Mouse (Mus musculus) hindbrain, embryonic 11.5 days (tissue): ENCODE measurements at regions not wholly inside any gene's neighbourhood (a gene's known extent, or its start where the extent isn't known, plus 50 kb on each side); places are given as distances from the start of the nearest gene placed in this dataset.

Source experiments
- ATAC-seq: fragments of 200-750 bp; cut with Nextera tagmentation; 2 replicates; pipeline ENCODE4 v1.8.0; 2017; ENCODE audit warnings: mild to moderate bottlenecking, moderate TSS enrichment, moderate library complexity; ENCODE audit not compliant: low FRiP score
- DNase-seq: peaks from one replicate; pipeline ENCODE4 v3.0.0-alpha.2; 2015; ENCODE audit warnings: low spot score
- H3K27ac ChIP-seq: fragments of 300-500 bp; sonication (generic); 2 replicates; pipeline ENCODE4 v1.5.1; 2014; ENCODE audit warnings: mild to moderate bottlenecking, low read depth, low read length
- H3K27me3 ChIP-seq: fragments of 300-500 bp; sonication (generic); 2 replicates; pipeline ENCODE4 v1.6.1; 2014; ENCODE audit warnings: mild to moderate bottlenecking, low read length, moderate library complexity, mixed read lengths; ENCODE audit not compliant: control insufficient read depth, insufficient read depth
- H3K36me3 ChIP-seq: fragments of 300-500 bp; sonication (generic); 2 replicates; pipeline ENCODE4 v1.6.1; 2014; ENCODE audit warnings: mild to moderate bottlenecking, low read length, moderate library complexity, mixed read lengths; ENCODE audit not compliant: control insufficient read depth, insufficient read depth
- H3K4me1 ChIP-seq: fragments of 300-500 bp; sonication (generic); replicated peaks from 2 replicates; pipeline ENCODE4 v1.6.1; 2014; ENCODE audit warnings: low read length, mixed read lengths; ENCODE audit not compliant: control insufficient read depth, insufficient read depth
- H3K4me2 ChIP-seq: fragments of 300-500 bp; sonication (generic); replicated peaks from 2 replicates; pipeline ENCODE4 v1.6.1; 2014; ENCODE audit warnings: mild to moderate bottlenecking, low read depth, low read length
- H3K4me3 ChIP-seq: fragments of 300-500 bp; sonication (generic); 2 replicates; pipeline ENCODE4 v1.5.1; 2014; ENCODE audit warnings: low read depth, low read length
- H3K9ac ChIP-seq: fragments of 300-500 bp; sonication (generic); 2 replicates; pipeline ENCODE4 v1.6.1; 2014; ENCODE audit warnings: low read depth, low read length
- H3K9me3 ChIP-seq: fragments of 300-500 bp; sonication (generic); 2 replicates; pipeline ENCODE4 v1.6.1; 2016; ENCODE audit warnings: low read length; ENCODE audit not compliant: control insufficient read depth
- WGBS: fragments of 180-500 bp; shearing (Covaris S2); extraction: QIAGEN DNeasy Blood & Tissue Kit; methylation state at CpG from one replicate; pipeline ENCODE4 v1.1.7; 2014; 5-methylcytosine and 5-hydroxymethylcytosine counted together

- Histone ChIP-seq H3K27me3 (no peaks in the 10 kb centered on the region), H3K4me2 (no peak overlapping the region), H3K9ac (no peak overlapping the region), H3K9me3 (no peaks in the 10 kb centered on the region), H3K4me1 (no peaks in the 10 kb centered on the region; the same call in 1 of the 2 replicates), H3K27ac (no peak overlapping the region), H3K4me3 (no peak overlapping the region), H3K36me3 (no peaks in the 10 kb centered on the region)
- ATAC-seq (no peak), DNase-seq (peak; percentile 27)
- WGBS = 24% methylated on average over 9 of the region's 9 CpGs
Observed at GRCm38 (mm10) chr12:109910966-109911495, 310.9 kb upstream of the Rtl1 start.

- Histone ChIP-seq H3K27me3 (no peaks in the 10 kb centered on the region), H3K9me3 (no peaks in the 10 kb centered on the region), H3K4me1 (no peaks in the 10 kb centered on the region; the same call in 1 of the 2 replicates), H3K9ac (no peak overlapping the region), H3K4me2 (no peak overlapping the region), H3K4me3 (no peak overlapping the region), H3K36me3 (no peaks in the 10 kb centered on the region), H3K27ac (no peak overlapping the region)
- no peak for ATAC-seq
- DNase-seq = peak; percentile 10
- WGBS = 64% methylated on average over 9 of the region's 9 CpGs
Observed at GRCm38 (mm10) chr12:109911506-109911905, 311.4 kb upstream of the Rtl1 start.

GRCm38 (mm10) chr12:109917761-109918160, 317.6 kb upstream of the Rtl1 start:
- H3K27ac ChIP-seq = no peak overlapping the region
- no peak for ATAC-seq
- no peak for DNase-seq
- H3K9ac ChIP-seq = no peak overlapping the region
- no peak overlapping the region for H3K4me3 ChIP-seq
- H3K9me3 ChIP-seq = no peaks in the 10 kb centered on the region
- 84% methylated on average over 6 of the region's 6 CpGs for WGBS
- H3K4me2 ChIP-seq = no peak overlapping the region
- no peaks in the 10 kb centered on the region for H3K27me3 ChIP-seq
- H3K4me1 ChIP-seq = no peaks in the 10 kb centered on the region
- no peaks in the 10 kb centered on the region for H3K36me3 ChIP-seq

- ATAC-seq (no peak), DNase-seq (no peak)
- Histone ChIP-seq H3K27ac (no peak overlapping the region), H3K4me1 (no peaks in the 10 kb centered on the region), H3K9ac (no peak overlapping the region), H3K4me2 (no peak overlapping the region), H3K4me3 (no peak overlapping the region), H3K27me3 (no peaks in the 10 kb centered on the region), H3K36me3 (no peaks in the 10 kb centered on the region), H3K9me3 (no peaks in the 10 kb centered on the region)
- 67% methylated on average over 8 of the region's 8 CpGs for WGBS
Observed at GRCm38 (mm10) chr12:109918901-109919300, 318.8 kb upstream of the Rtl1 start.

- Histone ChIP-seq H3K36me3 (no peaks in the 10 kb centered on the region), H3K4me2 (no peak overlapping the region), H3K27me3 (no peaks in the 10 kb centered on the region), H3K4me1 (no peaks in the 10 kb centered on the region), H3K9me3 (no peaks in the 10 kb centered on the region), H3K27ac (no peak overlapping the region), H3K9ac (no peak overlapping the region), H3K4me3 (no peak overlapping the region)
- 80% methylated on average over 10 of the region's 10 CpGs for WGBS
- ATAC-seq (no peak), DNase-seq (no peak)
Observed at GRCm38 (mm10) chr12:109922111-109922510, 322.0 kb upstream of the Rtl1 start.

- 89% methylated on average over 6 of the region's 6 CpGs for WGBS
- Histone ChIP-seq H3K4me2 (no peak overlapping the region), H3K9me3 (no peaks in the 10 kb centered on the region), H3K9ac (no peak overlapping the region), H3K4me3 (no peak overlapping the region), H3K27ac (no peak overlapping the region), H3K27me3 (no peaks in the 10 kb centered on the region), H3K36me3 (no peaks in the 10 kb centered on the region), H3K4me1 (no peaks in the 10 kb centered on the region)
- DNase-seq (no peak), ATAC-seq (no peak)
Observed at GRCm38 (mm10) chr12:109925866-109926265, 325.7 kb upstream of the Rtl1 start.

GRCm38 (mm10) chr12:109926643-109927042, 326.5 kb upstream of the Rtl1 start:
- Histone ChIP-seq H3K9ac (no peak overlapping the region), H3K27ac (no peak overlapping the region), H3K4me1 (no peaks in the 10 kb centered on the region), H3K9me3 (no peaks in the 10 kb centered on the region), H3K27me3 (no peaks in the 10 kb centered on the region), H3K4me2 (no peak overlapping the region), H3K4me3 (no peak overlapping the region), H3K36me3 (no peaks in the 10 kb centered on the region)
- DNase-seq (peak; percentile 25), ATAC-seq (no peak)
- WGBS = 59% methylated on average over 12 of the region's 12 CpGs

GRCm38 (mm10) chr12:109946179-109946578, 332.7 kb upstream of the Dio3 start:
- Histone ChIP-seq H3K4me1 (peaks cover 17% of the 10 kb centered on the region), H3K9me3 (no peaks in the 10 kb centered on the region), H3K27ac (no peak overlapping the region), H3K9ac (no peak overlapping the region), H3K4me3 (no peak overlapping the region), H3K36me3 (no peaks in the 10 kb centered on the region), H3K4me2 (no peak overlapping the region), H3K27me3 (no peaks in the 10 kb centered on the region)
- 84% methylated on average over 3 of the region's 3 CpGs for WGBS
- no peak for ATAC-seq
- DNase-seq = no peak

GRCm38 (mm10) chr12:109946936-109947335, 331.9 kb upstream of the Dio3 start:
- H3K36me3 ChIP-seq = no peaks in the 10 kb centered on the region
- H3K4me2 ChIP-seq = no peak overlapping the region
- DNase-seq (no peak), ATAC-seq (no peak)
- H3K27ac ChIP-seq = peak overlapping the region; percentile 89
- H3K9me3 ChIP-seq = no peaks in the 10 kb centered on the region
- 23% methylated on average over 1 of the region's 1 CpGs for WGBS
- no peaks in the 10 kb centered on the region for H3K27me3 ChIP-seq
- no peak overlapping the region for H3K4me3 ChIP-seq
- H3K9ac ChIP-seq = no peak overlapping the region
- H3K4me1 ChIP-seq = peaks cover 17% of the 10 kb centered on the region
